Mouse (Mus musculus): ENCODE results near the gene Usp40. TPM values are rescaled to one million over a fixed set of nuclear protein-coding genes. Genes with fewer than 3 reads are reported as not detected.

Gene Usp40
- polyA plus RNA-seq, 1 experiment from 2014 or later = 31.2 TPM

- H3K4me1 ChIP-seq (ENCODE audit: control insufficient read depth, insufficient read depth, low read length) = no peaks in the 10 kb centered on the region
- no peak overlapping the region for H3K4me2 ChIP-seq (ENCODE audit: low read depth, low read length)
- H3K27ac ChIP-seq (replicated peaks; ENCODE audit: low read depth, low read length) = peak overlapping the region; percentile 33; the same call in 1 of the 2 replicates
- DNase-seq (ENCODE audit: low spot score) (no peak), ATAC-seq (ENCODE audit: low read depth) (no peak)
- H3K36me3 ChIP-seq (ENCODE audit: control insufficient read depth, insufficient read depth, low read length) = peaks cover 32% of the 10 kb centered on the region
- no peak overlapping the region for H3K4me3 ChIP-seq (ENCODE audit: low read depth, low read length)
- no peaks in the 10 kb centered on the region for H3K9me3 ChIP-seq (ENCODE audit: control insufficient read depth, low read length)
- H3K9ac ChIP-seq (ENCODE audit: low read depth, low read length) = 0 out of 2 replicates have a peak overlapping the region, but pooled peaks have one; percentile 25
- no peaks in the 10 kb centered on the region for H3K27me3 ChIP-seq (replicated peaks; ENCODE audit: control insufficient read depth, insufficient read depth, low read length)
These were observed 95.0 kb downstream of the Usp40 start for GRCm38 (mm10) chr1:87913356-87913755.

GRCm38 (mm10) chr1:87910428-87910827 lies 97.9 kb downstream of the Usp40 start:
- DNase-seq (ENCODE audit: low spot score) = no peak
- no peak for ATAC-seq (ENCODE audit: low read depth)
- Histone ChIP-seq H3K4me2 (ENCODE audit: low read depth, low read length) (no peak overlapping the region), H3K36me3 (ENCODE audit: control insufficient read depth, insufficient read depth, low read length) (peaks cover 15% of the 10 kb centered on the region), H3K9me3 (ENCODE audit: control insufficient read depth, low read length) (no peaks in the 10 kb centered on the region), H3K4me1 (ENCODE audit: control insufficient read depth, insufficient read depth, low read length) (no peaks in the 10 kb centered on the region), H3K9ac (ENCODE audit: low read depth, low read length) (no peak overlapping the region), H3K27ac (replicated peaks; ENCODE audit: low read depth, low read length) (no peak overlapping the region), H3K27me3 (replicated peaks; ENCODE audit: control insufficient read depth, insufficient read depth, low read length) (no peaks in the 10 kb centered on the region), H3K4me3 (ENCODE audit: low read depth, low read length) (no peak overlapping the region)
- WGBS = 78% methylated on average over 1 of the region's 1 CpGs

- DNase-seq (ENCODE audit: low spot score) (no peak), ATAC-seq (ENCODE audit: low read depth) (no peak)
- H3K9me3 ChIP-seq (ENCODE audit: control insufficient read depth, low read length) = no peaks in the 10 kb centered on the region
- H3K9ac ChIP-seq (ENCODE audit: low read depth, low read length) = no peak overlapping the region
- H3K4me3 ChIP-seq (ENCODE audit: low read depth, low read length) = no peak overlapping the region
- no peak overlapping the region for H3K4me2 ChIP-seq (ENCODE audit: low read depth, low read length)
- peaks cover 8% of the 10 kb centered on the region; the same call in 1 of the 2 replicates for H3K36me3 ChIP-seq (ENCODE audit: control insufficient read depth, insufficient read depth, low read length)
- H3K27ac ChIP-seq (replicated peaks; ENCODE audit: low read depth, low read length) = no peak overlapping the region
- no peaks in the 10 kb centered on the region for H3K4me1 ChIP-seq (ENCODE audit: control insufficient read depth, insufficient read depth, low read length)
- no peaks in the 10 kb centered on the region for H3K27me3 ChIP-seq (replicated peaks; ENCODE audit: control insufficient read depth, insufficient read depth, low read length)
These were observed 98.8 kb downstream of the Usp40 start for GRCm38 (mm10) chr1:87909565-87909964.

- H3K36me3 ChIP-seq (ENCODE audit: control insufficient read depth, insufficient read depth, low read length) = peaks cover 8% of the 10 kb centered on the region; the same call in 1 of the 2 replicates
- no peaks in the 10 kb centered on the region for H3K9me3 ChIP-seq (ENCODE audit: control insufficient read depth, low read length)
- H3K4me1 ChIP-seq (ENCODE audit: control insufficient read depth, insufficient read depth, low read length) = no peaks in the 10 kb centered on the region
- H3K4me3 ChIP-seq (ENCODE audit: low read depth, low read length) = no peak overlapping the region
- no peak overlapping the region for H3K27ac ChIP-seq (replicated peaks; ENCODE audit: low read depth, low read length)
- no peak for ATAC-seq (ENCODE audit: low read depth)
- H3K9ac ChIP-seq (ENCODE audit: low read depth, low read length) = no peak overlapping the region
- DNase-seq (ENCODE audit: low spot score) = no peak
- 80% methylated on average over 3 of the region's 3 CpGs for WGBS
- no peak overlapping the region for H3K4me2 ChIP-seq (ENCODE audit: low read depth, low read length)
- H3K27me3 ChIP-seq (replicated peaks; ENCODE audit: control insufficient read depth, insufficient read depth, low read length) = no peaks in the 10 kb centered on the region
These were observed 99.6 kb downstream of the Usp40 start for GRCm38 (mm10) chr1:87908736-87909135.

GRCm38 (mm10) chr1:87908006-87908405 lies 100.3 kb downstream of the Usp40 start:
- 93% methylated on average over 2 of the region's 2 CpGs for WGBS
- H3K36me3 ChIP-seq (ENCODE audit: control insufficient read depth, insufficient read depth, low read length) = peaks cover 8% of the 10 kb centered on the region; the same call in 1 of the 2 replicates
- no peak for ATAC-seq (ENCODE audit: low read depth)

GRCm38 (mm10) chr1:87906361-87906956 lies 101.9 kb downstream of the Usp40 start:
- Histone ChIP-seq H3K9me3 (ENCODE audit: control insufficient read depth, low read length) (no peaks in the 10 kb centered on the region), H3K4me3 (ENCODE audit: low read depth, low read length) (no peak overlapping the region), H3K36me3 (ENCODE audit: control insufficient read depth, insufficient read depth, low read length) (peaks cover 8% of the 10 kb centered on the region; the same call in 1 of the 2 replicates), H3K9ac (ENCODE audit: low read depth, low read length) (no peak overlapping the region), H3K4me1 (ENCODE audit: control insufficient read depth, insufficient read depth, low read length) (no peaks in the 10 kb centered on the region), H3K27me3 (replicated peaks; ENCODE audit: control insufficient read depth, insufficient read depth, low read length) (no peaks in the 10 kb centered on the region), H3K27ac (replicated peaks; ENCODE audit: low read depth, low read length) (no peak overlapping the region), H3K4me2 (ENCODE audit: low read depth, low read length) (no peak overlapping the region)
- ATAC-seq (ENCODE audit: low read depth) = no peak
- no peak for DNase-seq (ENCODE audit: low spot score)
- WGBS = 93% methylated on average over 5 of the region's 5 CpGs

More at GRCm38 (mm10) chr1:87908006-87908405, 100.3 kb downstream of the Usp40 start:
- Histone ChIP-seq H3K9ac (ENCODE audit: low read depth, low read length) (no peak overlapping the region), H3K4me3 (ENCODE audit: low read depth, low read length) (no peak overlapping the region), H3K27ac (replicated peaks; ENCODE audit: low read depth, low read length) (no peak overlapping the region), H3K27me3 (replicated peaks; ENCODE audit: control insufficient read depth, insufficient read depth, low read length) (no peaks in the 10 kb centered on the region), H3K4me1 (ENCODE audit: control insufficient read depth, insufficient read depth, low read length) (no peaks in the 10 kb centered on the region), H3K9me3 (ENCODE audit: control insufficient read depth, low read length) (no peaks in the 10 kb centered on the region), H3K4me2 (ENCODE audit: low read depth, low read length) (no peak overlapping the region)
- DNase-seq (ENCODE audit: low spot score) = no peak

GRCm38 (mm10) chr1:87902186-87902585 lies 106.2 kb downstream of the Usp40 start:
- no peaks in the 10 kb centered on the region for H3K27me3 ChIP-seq (replicated peaks; ENCODE audit: control insufficient read depth, insufficient read depth, low read length)
- H3K9me3 ChIP-seq (ENCODE audit: control insufficient read depth, low read length) = no peaks in the 10 kb centered on the region
- no peak for DNase-seq (ENCODE audit: low spot score)
- H3K27ac ChIP-seq (replicated peaks; ENCODE audit: low read depth, low read length) = no peak overlapping the region
- no peak overlapping the region for H3K4me2 ChIP-seq (ENCODE audit: low read depth, low read length)
- no peaks in the 10 kb centered on the region for H3K4me1 ChIP-seq (ENCODE audit: control insufficient read depth, insufficient read depth, low read length)
- no peak overlapping the region for H3K9ac ChIP-seq (ENCODE audit: low read depth, low read length)
- H3K36me3 ChIP-seq (ENCODE audit: control insufficient read depth, insufficient read depth, low read length) = no peaks in the 10 kb centered on the region; the same call in 1 of the 2 replicates
- no peak for ATAC-seq (ENCODE audit: low read depth)
- H3K4me3 ChIP-seq (ENCODE audit: low read depth, low read length) = no peak overlapping the region

- Histone ChIP-seq H3K4me1 (ENCODE audit: control insufficient read depth, insufficient read depth, low read length) (no peaks in the 10 kb centered on the region), H3K9ac (ENCODE audit: low read depth, low read length) (no peak overlapping the region), H3K4me3 (ENCODE audit: low read depth, low read length) (no peak overlapping the region), H3K4me2 (ENCODE audit: low read depth, low read length) (no peak overlapping the region), H3K36me3 (ENCODE audit: control insufficient read depth, insufficient read depth, low read length) (no peaks in the 10 kb centered on the region), H3K27ac (replicated peaks; ENCODE audit: low read depth, low read length) (no peak overlapping the region), H3K27me3 (replicated peaks; ENCODE audit: control insufficient read depth, insufficient read depth, low read length) (no peaks in the 10 kb centered on the region), H3K9me3 (ENCODE audit: control insufficient read depth, low read length) (no peaks in the 10 kb centered on the region)
- no peak for ATAC-seq (ENCODE audit: low read depth)
- DNase-seq (ENCODE audit: low spot score) = peak; percentile 30
- WGBS = 72% methylated on average over 6 of the region's 6 CpGs
These were observed 107.4 kb downstream of the Usp40 start for GRCm38 (mm10) chr1:87900979-87901378.

GRCm38 (mm10) chr1:87899701-87900100 lies 108.7 kb downstream of the Usp40 start:
- Histone ChIP-seq H3K9me3 (ENCODE audit: control insufficient read depth, low read length) (no peaks in the 10 kb centered on the region), H3K36me3 (ENCODE audit: control insufficient read depth, insufficient read depth, low read length) (no peaks in the 10 kb centered on the region), H3K4me2 (ENCODE audit: low read depth, low read length) (no peak overlapping the region), H3K9ac (ENCODE audit: low read depth, low read length) (no peak overlapping the region), H3K4me1 (ENCODE audit: control insufficient read depth, insufficient read depth, low read length) (no peaks in the 10 kb centered on the region), H3K27me3 (replicated peaks; ENCODE audit: control insufficient read depth, insufficient read depth, low read length) (no peaks in the 10 kb centered on the region), H3K4me3 (ENCODE audit: low read depth, low read length) (no peak overlapping the region), H3K27ac (replicated peaks; ENCODE audit: low read depth, low read length) (no peak overlapping the region)
- ATAC-seq (ENCODE audit: low read depth) (no peak), DNase-seq (ENCODE audit: low spot score) (no peak)
- WGBS = 74% methylated on average over 2 of the region's 2 CpGs
